Mouse (Mus musculus): ENCODE results near the gene H2afx. TPM values are rescaled to one million over a fixed set of nuclear protein-coding genes. Genes with fewer than 3 reads are reported as not detected.
"Not testable (repeated sequence)": the region's sequence is repeated elsewhere in the genome, so short reads cannot be mapped to it uniquely, and the experiment has no call there.

The H2afx gene
- polyA plus RNA-seq, 1 experiment from 2014 or later = 532 TPM

GRCm38 (mm10) chr9:44320799-44321133 is 13.7 kb upstream of the H2afx start:
- 26% methylated on average over 6 of the region's 6 CpGs for WGBS
- H3K27me3 ChIP-seq (ENCODE audit: low read depth, poor library complexity, severe bottlenecking) = peaks cover 10% of the 10 kb centered on the region; the same call in 1 of the 2 replicates
- DNase-seq (ENCODE audit: low spot score) = no peak
- peaks cover 19% of the 10 kb centered on the region for H3K36me3 ChIP-seq
- H3K4me1 ChIP-seq = peaks cover 45% of the 10 kb centered on the region
- peak overlapping the region; percentile 84 for H3K4me3 ChIP-seq
- H3K9me3 ChIP-seq (replicated peaks) = no peaks in the 10 kb centered on the region
- H3K27ac ChIP-seq (replicated peaks) = peak overlapping the region; percentile 83

DNA sequence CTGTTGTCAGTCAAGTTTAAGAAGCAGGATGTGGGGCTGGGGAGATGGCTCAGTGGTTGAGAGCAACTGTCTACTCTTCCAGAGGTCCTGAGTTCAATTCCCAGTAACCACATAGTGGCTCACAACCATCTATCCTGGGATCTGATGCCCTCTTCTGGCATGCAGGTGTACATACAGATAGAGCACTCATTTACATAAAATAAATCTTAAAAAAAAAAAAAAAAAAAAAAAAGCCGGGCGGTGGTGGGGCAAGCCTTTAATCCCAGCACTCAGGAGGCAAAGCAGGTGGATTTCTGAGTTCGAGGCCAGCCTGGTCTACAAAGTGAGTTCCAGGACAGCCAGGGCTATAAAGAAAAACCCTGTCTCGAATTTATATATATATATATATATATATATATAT is 10.8 kb upstream of the H2afx start:
- not testable (repeated sequence) for H3K4me3 ChIP-seq; H3K27me3 ChIP-seq (ENCODE audit: low read depth, poor library complexity, severe bottlenecking); H3K36me3 ChIP-seq; H3K27ac ChIP-seq (replicated peaks); H3K9me3 ChIP-seq (replicated peaks); DNase-seq (ENCODE audit: low spot score)
- H3K4me1 ChIP-seq = peaks cover 43% of the 10 kb centered on the region
- WGBS = 85% methylated on average over 3 of the region's 4 CpGs

DNA sequence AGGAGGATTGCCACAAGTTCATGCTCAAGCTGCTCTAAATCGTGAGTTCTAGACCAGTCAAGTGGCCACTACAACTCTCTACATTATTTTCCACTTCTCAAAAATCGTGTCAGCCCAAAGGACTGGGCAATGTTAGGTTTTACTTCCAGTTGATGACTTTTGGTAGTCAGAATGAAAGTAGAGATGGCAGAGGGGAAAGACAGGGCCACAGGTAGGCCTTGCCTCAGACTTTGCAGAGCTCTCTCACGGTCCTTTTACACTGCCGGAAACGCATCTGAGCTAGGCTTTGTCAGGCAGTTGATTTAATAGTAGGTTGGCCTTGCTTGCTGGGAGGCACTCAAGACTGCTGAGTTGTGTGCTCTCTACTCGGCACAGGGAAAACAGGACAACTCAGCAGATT is 10.3 kb upstream of the H2afx start:
- H3K27ac ChIP-seq (replicated peaks) = 0 out of 2 replicates have a peak overlapping the region, but pooled peaks have one; percentile 13
- H3K4me1 ChIP-seq = peaks cover 38% of the 10 kb centered on the region
- 85% methylated on average over 6 of the region's 6 CpGs for WGBS
- H3K27me3 ChIP-seq (ENCODE audit: low read depth, poor library complexity, severe bottlenecking) = no peaks in the 10 kb centered on the region
- H3K36me3 ChIP-seq = peaks cover 14% of the 10 kb centered on the region
- no peak for DNase-seq (ENCODE audit: low spot score)
- H3K9me3 ChIP-seq (replicated peaks) = no peaks in the 10 kb centered on the region
- H3K4me3 ChIP-seq = no peak overlapping the region

DNA sequence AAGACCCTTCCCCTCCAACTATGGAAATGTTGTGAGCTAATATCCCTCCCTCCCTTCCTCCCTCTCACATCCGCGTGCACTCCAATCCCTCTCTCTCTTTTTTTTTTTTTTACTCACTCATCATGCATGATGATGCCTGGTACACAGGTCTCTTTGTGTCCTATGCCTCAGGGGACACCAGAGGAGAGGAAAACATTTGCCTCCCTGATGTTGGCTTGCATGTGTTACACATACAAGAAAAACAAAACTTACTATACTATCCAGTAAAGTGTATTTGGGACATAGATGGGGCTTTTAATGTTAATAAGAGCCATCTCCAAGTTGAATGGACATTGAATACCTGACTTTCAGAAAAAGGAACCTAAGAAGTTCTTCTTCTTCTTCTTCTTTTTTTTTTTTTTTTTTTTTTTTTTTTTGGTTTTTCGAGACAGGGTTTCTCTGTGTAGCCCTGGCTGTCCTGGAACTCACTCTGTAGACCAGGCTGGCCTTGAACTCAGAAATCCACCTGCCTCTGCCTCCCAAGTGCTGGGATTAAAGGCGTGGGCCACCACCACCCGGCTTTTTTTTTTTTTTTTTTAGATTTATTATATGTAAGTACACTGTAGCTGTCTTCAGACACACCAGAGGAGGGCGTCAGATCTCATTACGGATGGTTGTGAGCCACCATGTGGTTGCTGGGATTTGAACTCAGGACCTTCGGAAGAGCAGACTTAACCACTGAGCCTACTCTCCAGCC is 9.3 kb upstream of the H2afx start:
- peak overlapping the region; percentile 96; the same call in 1 of the 2 replicates for H3K27ac ChIP-seq (replicated peaks)
- peaks cover 32% of the 10 kb centered on the region for H3K4me1 ChIP-seq
- 73% methylated on average over 7 of the region's 8 CpGs for WGBS
- H3K27me3 ChIP-seq (ENCODE audit: low read depth, poor library complexity, severe bottlenecking); DNase-seq (ENCODE audit: low spot score); H3K9me3 ChIP-seq (replicated peaks): not testable (repeated sequence)
- H3K36me3 ChIP-seq = peaks cover 25% of the 10 kb centered on the region
- peak overlapping the region; percentile 78; the same call in 1 of the 2 replicates for H3K4me3 ChIP-seq

DNA sequence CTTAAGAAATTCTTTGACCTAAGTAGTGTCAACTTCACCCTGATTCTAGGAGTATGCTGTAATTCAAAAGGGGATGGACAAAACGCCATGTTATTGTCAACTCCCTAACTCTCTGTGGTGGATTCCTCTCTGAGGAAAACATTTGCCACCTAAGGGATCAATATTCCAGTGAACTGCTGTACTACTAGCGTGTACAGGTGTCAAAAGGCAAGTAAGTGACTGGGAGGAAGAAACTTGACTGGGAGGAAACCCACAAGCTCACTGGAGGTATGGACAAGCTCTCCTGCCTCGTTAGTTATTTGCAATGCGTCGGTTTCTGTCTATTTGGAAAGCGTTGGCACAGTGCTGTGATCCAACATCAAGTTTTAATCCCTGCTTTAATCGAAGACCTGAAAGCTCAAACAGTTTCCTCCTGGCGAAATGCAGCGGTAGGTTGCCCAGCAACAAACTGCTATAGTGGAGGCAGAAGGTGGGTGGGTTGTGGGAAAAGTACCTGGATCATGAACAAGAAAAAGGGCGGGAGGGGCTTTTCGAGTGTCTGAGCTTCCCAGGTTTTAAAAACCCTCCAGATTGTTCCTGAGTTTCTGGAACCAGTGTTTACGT is 8.6 kb upstream of the H2afx start, which contains the start of gene Dpagt1:
Dpagt1 (plus strand) TSS at position 252 of the 603 bp plus-strand sequence.
- no peak for DNase-seq (ENCODE audit: low spot score)
- Histone ChIP-seq H3K9me3 (replicated peaks) (no peaks in the 10 kb centered on the region), H3K36me3 (peaks cover 31% of the 10 kb centered on the region), H3K27me3 (ENCODE audit: low read depth, poor library complexity, severe bottlenecking) (no peaks in the 10 kb centered on the region), H3K4me3 (peak within 1 kb of the TSS; percentile 78), H3K27ac (replicated peaks) (peak within 1 kb of the TSS; percentile 96), H3K4me1 (peaks cover 26% of the 10 kb centered on the region)
- WGBS = 8% methylated on average over 12 of the region's 12 CpGs

DNA sequence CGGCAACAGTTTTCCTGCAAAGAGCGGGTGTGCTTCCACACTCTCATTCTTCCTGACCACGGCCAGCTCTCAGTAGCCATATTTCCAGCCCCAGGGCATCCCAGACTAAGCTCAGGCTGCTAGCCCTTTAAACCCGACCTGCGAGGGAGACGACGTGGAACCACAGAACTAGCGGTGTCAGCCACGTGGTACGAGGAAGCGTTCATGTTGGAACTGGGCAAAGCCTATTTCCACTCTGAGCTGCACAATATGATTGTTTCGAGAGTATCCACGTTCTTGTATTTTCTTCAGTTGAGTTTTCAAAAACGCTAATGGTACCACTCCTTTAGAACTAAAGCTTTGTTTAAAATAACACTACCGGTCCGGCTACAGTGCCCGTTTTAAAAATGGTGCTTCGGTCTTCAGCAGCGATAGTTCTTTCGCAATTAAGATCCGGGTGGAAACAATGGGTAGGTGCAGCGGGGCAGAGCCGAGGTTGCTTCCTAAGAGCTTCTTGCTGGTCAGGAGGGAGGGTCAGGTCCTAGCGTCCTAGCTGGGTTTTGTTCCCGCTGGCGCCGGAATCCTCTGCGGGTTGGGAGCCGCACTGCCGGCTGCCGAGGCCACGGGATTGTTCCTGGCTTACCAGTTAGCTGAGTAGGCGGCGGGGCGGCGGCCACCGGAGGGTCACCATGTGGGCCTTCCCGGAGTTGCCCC is 8.0 kb upstream of the H2afx start:
- Histone ChIP-seq H3K9me3 (replicated peaks) (no peaks in the 10 kb centered on the region), H3K27ac (replicated peaks) (peak overlapping the region; percentile 96), H3K36me3 (peaks cover 38% of the 10 kb centered on the region), H3K4me3 (peak overlapping the region; percentile 78), H3K4me1 (peaks cover 24% of the 10 kb centered on the region), H3K27me3 (ENCODE audit: low read depth, poor library complexity, severe bottlenecking) (no peaks in the 10 kb centered on the region)
- DNase-seq (ENCODE audit: low spot score) = peak; percentile 80
- under 1% methylated on average over 38 of the region's 38 CpGs for WGBS

DNA sequence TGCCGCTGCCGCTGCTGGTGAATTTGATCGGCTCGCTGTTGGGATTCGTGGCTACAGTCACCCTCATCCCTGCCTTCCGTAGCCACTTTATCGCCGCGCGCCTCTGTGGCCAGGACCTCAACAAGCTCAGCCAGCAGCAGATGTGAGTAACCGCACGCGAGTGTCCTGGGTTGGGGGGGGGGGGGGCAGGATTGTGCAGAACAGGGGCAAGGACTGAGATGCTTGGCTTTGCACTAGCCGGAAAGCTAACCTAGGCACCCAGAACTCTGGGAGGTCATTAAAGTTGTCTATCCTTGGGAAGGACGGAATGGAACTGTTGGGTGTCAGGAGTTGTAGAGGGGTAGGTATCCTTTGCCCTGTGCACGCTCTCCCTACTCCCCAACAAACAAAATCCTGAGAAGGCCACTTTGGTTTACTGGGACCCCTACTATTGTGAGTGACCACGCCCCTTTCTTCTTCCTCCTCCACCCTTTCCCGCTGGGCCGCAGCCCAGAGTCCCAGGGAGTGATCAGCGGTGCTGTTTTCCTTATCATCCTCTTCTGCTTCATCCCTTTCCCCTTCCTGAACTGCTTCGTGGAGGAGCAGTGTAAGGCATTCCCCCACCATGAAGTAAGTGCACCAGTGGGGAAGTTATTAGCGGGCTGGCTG is 7.3 kb upstream of the H2afx start:
- Histone ChIP-seq H3K27ac (replicated peaks) (peak overlapping the region; percentile 96), H3K4me3 (peak overlapping the region; percentile 78), H3K36me3 (peaks cover 45% of the 10 kb centered on the region), H3K9me3 (replicated peaks) (no peaks in the 10 kb centered on the region), H3K4me1 (peaks cover 24% of the 10 kb centered on the region), H3K27me3 (ENCODE audit: low read depth, poor library complexity, severe bottlenecking) (no peaks in the 10 kb centered on the region)
- no peak for DNase-seq (ENCODE audit: low spot score)
- under 1% methylated on average over 22 of the region's 22 CpGs for WGBS

GRCm38 (mm10) chr9:44327926-44328325 is 6.6 kb upstream of the H2afx start:
- Histone ChIP-seq H3K36me3 (peaks cover 52% of the 10 kb centered on the region), H3K27ac (replicated peaks) (peak overlapping the region; percentile 96), H3K27me3 (ENCODE audit: low read depth, poor library complexity, severe bottlenecking) (no peaks in the 10 kb centered on the region), H3K4me1 (peaks cover 24% of the 10 kb centered on the region), H3K4me3 (peak overlapping the region; percentile 78), H3K9me3 (replicated peaks) (0 out of 2 replicates have a peak, but pooled peaks cover 1% of the 10 kb centered on the region)
- 92% methylated on average over 5 of the region's 5 CpGs for WGBS
- no peak for DNase-seq (ENCODE audit: low spot score)

- DNase-seq (ENCODE audit: low spot score) = no peak
- peaks cover 65% of the 10 kb centered on the region for H3K36me3 ChIP-seq
- H3K9me3 ChIP-seq (replicated peaks) = peaks cover 11% of the 10 kb centered on the region; the same call in 1 of the 2 replicates
- no peak overlapping the region for H3K27ac ChIP-seq (replicated peaks)
- no peak overlapping the region for H3K4me3 ChIP-seq
- peaks cover 18% of the 10 kb centered on the region for H3K4me1 ChIP-seq
- WGBS = 95% methylated on average over 6 of the region's 6 CpGs
- no peaks in the 10 kb centered on the region for H3K27me3 ChIP-seq (ENCODE audit: low read depth, poor library complexity, severe bottlenecking)
These were observed 3.8 kb upstream of the H2afx start for GRCm38 (mm10) chr9:44330736-44331135.

- H3K9me3 ChIP-seq (replicated peaks) = peaks cover 11% of the 10 kb centered on the region; the same call in 1 of the 2 replicates
- H3K36me3 ChIP-seq = peaks cover 80% of the 10 kb centered on the region
- WGBS = 95% methylated on average over 13 of the region's 13 CpGs
- DNase-seq (ENCODE audit: low spot score) = no peak
- H3K27me3 ChIP-seq (ENCODE audit: low read depth, poor library complexity, severe bottlenecking) = no peaks in the 10 kb centered on the region
- H3K4me3 ChIP-seq = 0 out of 2 replicates have a peak overlapping the region, but pooled peaks have one; percentile 16
- peaks cover 19% of the 10 kb centered on the region for H3K4me1 ChIP-seq
- peak overlapping the region; percentile 96 for H3K27ac ChIP-seq (replicated peaks)
These were observed 1.4 kb upstream of the H2afx start for GRCm38 (mm10) chr9:44332918-44333638.

DNA sequence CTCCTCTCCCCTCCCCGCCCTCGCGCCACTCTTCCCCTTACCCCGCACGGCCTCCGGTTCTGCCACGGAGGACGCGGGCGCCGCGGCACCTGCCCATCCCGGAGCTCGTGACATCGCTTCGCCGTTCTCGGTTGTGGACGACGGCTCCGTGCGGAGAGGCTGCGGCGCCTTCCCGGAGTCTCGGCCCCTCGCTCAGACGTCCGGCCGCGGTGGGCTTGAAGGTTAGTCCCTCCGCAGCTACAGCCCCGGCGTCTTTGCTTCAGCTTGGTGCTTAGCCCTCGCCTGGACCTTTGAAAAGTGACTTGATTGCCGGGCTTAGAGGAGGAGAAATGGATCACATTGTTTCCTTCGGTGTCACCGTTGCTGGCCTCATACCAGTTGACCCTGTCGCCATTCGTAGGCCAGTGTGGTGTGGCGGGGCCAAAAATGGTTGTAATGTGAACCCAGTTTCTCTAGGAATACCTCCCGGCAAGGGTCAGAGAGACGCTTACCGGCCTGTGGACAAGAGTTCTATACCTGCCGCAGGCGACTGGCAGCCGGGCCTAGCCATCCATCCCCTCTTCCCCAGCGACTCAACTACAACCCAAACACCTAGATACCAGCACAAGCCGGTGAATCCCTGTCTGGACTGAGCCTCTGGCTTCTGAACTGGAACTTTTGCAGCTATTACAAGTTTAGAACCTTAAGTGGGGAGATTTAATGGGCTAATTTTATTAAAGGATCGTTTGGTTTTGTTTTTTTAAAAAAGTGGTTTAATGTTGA is 1.0 kb downstream of the H2afx start:
- peaks cover 79% of the 10 kb centered on the region for H3K36me3 ChIP-seq

More for the DNA sequence above, 1.0 kb downstream of the H2afx start:
- Histone ChIP-seq H3K4me1 (peaks cover 19% of the 10 kb centered on the region), H3K27me3 (ENCODE audit: low read depth, poor library complexity, severe bottlenecking) (no peaks in the 10 kb centered on the region), H3K9me3 (replicated peaks) (peaks cover 11% of the 10 kb centered on the region; the same call in 1 of the 2 replicates), H3K4me3 (peak overlapping the region; percentile 94), H3K27ac (replicated peaks) (peak overlapping the region; percentile 96)
- peak; percentile 71 for DNase-seq (ENCODE audit: low spot score)
- under 1% methylated on average over 50 of the region's 50 CpGs for WGBS

All from midbrain, embryonic 10.5 days (tissue).